Mouse (Mus musculus): ENCODE results near the gene Wdr49.
"Not testable (repeated sequence)": the region's sequence is repeated elsewhere in the genome, so short reads cannot be mapped to it uniquely, and the experiment has no call there.

DNA sequence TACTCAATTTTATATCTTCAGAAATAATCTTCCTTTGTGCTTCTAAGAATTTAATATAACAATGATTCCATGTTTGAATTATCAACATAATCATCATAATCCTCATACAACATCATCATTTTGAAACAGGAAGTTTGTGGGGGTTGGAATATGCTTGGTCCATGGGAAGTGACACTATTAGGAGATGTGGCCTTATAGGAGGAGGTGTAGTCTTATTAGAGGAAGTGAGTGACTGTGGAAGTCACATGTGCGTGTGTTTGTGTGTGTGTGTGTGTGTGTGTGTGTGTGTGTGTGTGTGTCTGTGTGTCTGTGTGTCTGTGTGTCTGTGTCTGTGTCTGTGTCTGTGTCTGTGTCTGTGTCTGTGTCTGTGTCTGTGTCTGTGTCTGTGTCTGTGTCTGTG is 182.5 kb downstream of the Wdr49 start:
- not testable (repeated sequence) for TF ChIP-seq CTCF (IDR thresholded peaks at IDR 0.05; ENCODE audit: control insufficient read depth, insufficient read depth, insufficient read length); MAX (IDR thresholded peaks at IDR 0.05); MYOD1 (IDR thresholded peaks at IDR 0.05; ENCODE audit: control insufficient read depth, insufficient read length, low read depth); MYOG (IDR thresholded peaks at IDR 0.05; ENCODE audit: control insufficient read depth, extremely low read depth, insufficient read length); USF1 (IDR thresholded peaks at IDR 0.05; ENCODE audit: low read depth); CEBPB (IDR thresholded peaks at IDR 0.05; ENCODE audit: low read depth)

Measured in C2C12 (cell line).